Mouse (Mus musculus): ENCODE measurements around the gene Ralgps2.

Gene Ralgps2

GRCm38 (mm10) chr1:156763280-156763679 is 176.1 kb downstream of the Ralgps2 start:
- no peak for DNase-seq

- no peak for DNase-seq
Measured at GRCm38 (mm10) chr1:156761430-156761801, 178.0 kb downstream of the Ralgps2 start.

- no peak for DNase-seq
Measured at GRCm38 (mm10) chr1:156760549-156761429, 178.6 kb downstream of the Ralgps2 start.

GRCm38 (mm10) chr1:156758326-156758725 is 181.1 kb downstream of the Ralgps2 start:
- DNase-seq: no peak

GRCm38 (mm10) chr1:156754608-156755413 is 184.6 kb downstream of the Ralgps2 start:
- peak; percentile 17 to 36 for DNase-seq
